Mouse (Mus musculus): ENCODE data around the gene Cenpx.
A peak's percentile ranks its signal among the peaks of the same experiment; 100 is the strongest.

Gene Cenpx

GRCm38 (mm10) chr11:120726243-120727168 is 13.0 kb upstream of the Cenpx start:
- no peak for DNase-seq (ENCODE audit: extremely low spot score, low read depth, low spot score)

- DNase-seq (ENCODE audit: extremely low spot score, low read depth, low spot score): no peak
Measured at GRCm38 (mm10) chr11:120723509-120723908, 10.0 kb upstream of the Cenpx start.

GRCm38 (mm10) chr11:120722761-120723382 is 9.3 kb upstream of the Cenpx start:
- no peak for DNase-seq (ENCODE audit: extremely low spot score, low read depth, low spot score)

- no peak for DNase-seq (ENCODE audit: extremely low spot score, low read depth, low spot score)
Measured at GRCm38 (mm10) chr11:120722067-120722630, 8.6 kb upstream of the Cenpx start.

- DNase-seq (ENCODE audit: extremely low spot score, low read depth, low spot score): no peak
Measured at GRCm38 (mm10) chr11:120721124-120722066, 7.9 kb upstream of the Cenpx start, which contains the start of gene Rac3. Gene Rac3 (plus strand): TSS chr11:120721470.

- peak; percentile 89 for DNase-seq (ENCODE audit: extremely low spot score, low read depth, low spot score)
Measured at GRCm38 (mm10) chr11:120720450-120720849, 6.9 kb upstream of the Cenpx start.

GRCm38 (mm10) chr11:120719841-120720376 is 6.4 kb upstream of the Cenpx start:
- DNase-seq (ENCODE audit: extremely low spot score, low read depth, low spot score): no peak

GRCm38 (mm10) chr11:120719242-120719641 is 5.7 kb upstream of the Cenpx start:
- no peak for DNase-seq (ENCODE audit: extremely low spot score, low read depth, low spot score)

GRCm38 (mm10) chr11:120715131-120715530 is 1.6 kb upstream of the Cenpx start:
- no peak for DNase-seq (ENCODE audit: extremely low spot score, low read depth, low spot score)

- DNase-seq (ENCODE audit: extremely low spot score, low read depth, low spot score): no peak
Measured at GRCm38 (mm10) chr11:120714546-120714945, 1.0 kb upstream of the Cenpx start.

GRCm38 (mm10) chr11:120712771-120713568 is 568 bp downstream of the Cenpx start:
- no peak for DNase-seq (ENCODE audit: extremely low spot score, low read depth, low spot score)

- DNase-seq (ENCODE audit: extremely low spot score, low read depth, low spot score): no peak
Measured at GRCm38 (mm10) chr11:120711980-120712604, 1.4 kb downstream of the Cenpx start.

- no peak for DNase-seq (ENCODE audit: extremely low spot score, low read depth, low spot score)
Measured at GRCm38 (mm10) chr11:120710672-120711071, 2.9 kb downstream of the Cenpx start.

GRCm38 (mm10) chr11:120709551-120709950 is 4.0 kb downstream of the Cenpx start:
- DNase-seq (ENCODE audit: extremely low spot score, low read depth, low spot score): no peak

- DNase-seq (ENCODE audit: extremely low spot score, low read depth, low spot score): no peak
Measured at GRCm38 (mm10) chr11:120707969-120708368, 5.6 kb downstream of the Cenpx start.

GRCm38 (mm10) chr11:120707225-120707624 is 6.3 kb downstream of the Cenpx start:
- no peak for DNase-seq (ENCODE audit: extremely low spot score, low read depth, low spot score)

GRCm38 (mm10) chr11:120706120-120706519 is 7.4 kb downstream of the Cenpx start:
- DNase-seq (ENCODE audit: extremely low spot score, low read depth, low spot score): no peak

GRCm38 (mm10) chr11:120704486-120705325 is 8.8 kb downstream of the Cenpx start:
- DNase-seq (ENCODE audit: extremely low spot score, low read depth, low spot score): no peak
